Mouse (Mus musculus) CH12.LX (cell line): ENCODE results near the gene Eif1. TPM values are rescaled to one million over a fixed set of nuclear protein-coding genes. Genes with fewer than 3 reads are reported as not detected.
A peak's percentile ranks its signal among the peaks of the same experiment; 100 is the strongest.
"Not testable (repeated sequence)": the region's sequence is repeated elsewhere in the genome, so short reads cannot be mapped to it uniquely, and the experiment has no call there.

Experiments used
- DNase-seq: peaks from one replicate; pipeline ENCODE4 v3.0.0-alpha.2; 2013; ENCODE audit errors: extremely low read depth
- H3K27ac ChIP-seq: 2 replicates; pipeline ENCODE4 v1.5.1; 2012; ENCODE audit warnings: low read depth, mild to moderate bottlenecking, control low read depth, moderate library complexity; ENCODE audit not compliant: insufficient read depth
- H3K27me3 ChIP-seq: replicated peaks from 2 replicates; pipeline ENCODE3; 2012; ENCODE audit warnings: inconsistent platforms
- H3K36me3 ChIP-seq, 2 experiments: replicated peaks in 1 of 2; 2 replicates each; pipeline versions ENCODE3 to v1.6.1; 2012; ENCODE audit warnings: inconsistent platforms in 1 of 2, low read length in 1 of 2, mild to moderate bottlenecking in 1 of 2, mixed read lengths in 1 of 2, moderate library complexity in 1 of 2; ENCODE audit not compliant: control insufficient read depth in 1 of 2, insufficient read depth in 1 of 2
- H3K4me1 ChIP-seq, 2 experiments: 2 replicates each; pipeline ENCODE4 v1.6.1; 2012; ENCODE audit warnings: inconsistent platforms in 1 of 2, moderate library complexity in 1 of 2; ENCODE audit not compliant: insufficient read depth in 2 of 2, control insufficient read depth in 1 of 2
- H3K4me2 ChIP-seq: 2 replicates; pipeline ENCODE4 v1.6.1; 2012; ENCODE audit warnings: low read depth, mild to moderate bottlenecking, control low read depth; ENCODE audit not compliant: poor library complexity, insufficient read depth, severe bottlenecking
- H3K4me3 ChIP-seq, 3 experiments: fragments of 150-350 bp in 1 of 3; sonication (generic) in 1 of 3; replicated peaks in 1 of 3; 2 replicates each; pipeline versions ENCODE3 to v1.5.1; 2011 to 2012; ENCODE audit warnings: low read depth in 2 of 3, low read length in 2 of 3, mild to moderate bottlenecking in 2 of 3, moderate library complexity in 2 of 3, control low read depth in 1 of 3, improper control_type of control experiment in 1 of 3, inconsistent platforms in 1 of 3, mixed read lengths in 1 of 3; ENCODE audit not compliant: poor library complexity in 1 of 3
- H3K79me2 ChIP-seq: replicated peaks from 2 replicates; pipeline ENCODE4 v1.6.1; 2012; ENCODE audit warnings: mild to moderate bottlenecking, moderate library complexity; ENCODE audit not compliant: control insufficient read depth, poor library complexity, insufficient read depth, severe bottlenecking; ENCODE audit errors: extremely low read depth
- H3K9ac ChIP-seq: 2 replicates; pipeline ENCODE4 v1.6.1; 2012; ENCODE audit warnings: low read depth, mild to moderate bottlenecking, control low read depth, moderate library complexity; ENCODE audit not compliant: insufficient read depth
- H3K9me3 ChIP-seq: replicated peaks from 2 replicates; pipeline ENCODE3; 2012; ENCODE audit warnings: low read length, inconsistent platforms, mixed read lengths
- BHLHE40 ChIP-seq: IDR thresholded peaks from 2 replicates; pipeline ENCODE4 v1.6.1; 2011; ENCODE audit warnings: mild to moderate bottlenecking, low read depth, low read length, improper control_type of control experiment
- CHD1 ChIP-seq: IDR thresholded peaks from 2 replicates; pipeline ENCODE4 v1.6.1; 2012; ENCODE audit warnings: low read depth, low read length, improper control_type of control experiment, inconsistent platforms
- CHD2 ChIP-seq: IDR thresholded peaks from 2 replicates; pipeline ENCODE4 v1.6.1; 2011; ENCODE audit warnings: low read length, improper control_type of control experiment
- CTCF ChIP-seq, 2 experiments: IDR thresholded peaks in 1 of 2; conservative IDR thresholded peaks in 1 of 2; 2 replicates each; pipeline ENCODE4 v1.5.1; 2011 to 2012; ENCODE audit warnings: low read depth in 2 of 2, low read length in 2 of 2, improper control_type of control experiment in 1 of 2, inconsistent platforms in 1 of 2, mild to moderate bottlenecking in 1 of 2, moderate library complexity in 1 of 2
- ELF1 ChIP-seq: IDR thresholded peaks from 2 replicates; pipeline ENCODE4 v1.6.1; 2014; ENCODE audit warnings: low read depth, mild to moderate bottlenecking, inconsistent platforms, low read length, improper control_type of control experiment
- HCFC1 ChIP-seq: IDR thresholded peaks from 2 replicates; pipeline ENCODE4 v1.6.1; 2012; ENCODE audit warnings: low read depth, mild to moderate bottlenecking, inconsistent platforms, low read length, improper control_type of control experiment
- POLR2A ChIP-seq: IDR thresholded peaks from 2 replicates; pipeline ENCODE4 v1.6.1; 2011; ENCODE audit warnings: low read depth, mild to moderate bottlenecking, improper control_type of control experiment, low read length
- SIN3A ChIP-seq: IDR thresholded peaks from 2 replicates; pipeline ENCODE4 v1.6.1; 2012; ENCODE audit warnings: low read length, improper control_type of control experiment, inconsistent platforms
- TCF12 ChIP-seq: IDR thresholded peaks from 2 replicates; pipeline ENCODE4 v1.6.1; 2014; ENCODE audit warnings: low read depth, mild to moderate bottlenecking, inconsistent platforms, low read length, improper control_type of control experiment
- UBTF ChIP-seq: IDR thresholded peaks from 2 replicates; pipeline ENCODE4 v1.6.1; 2012; ENCODE audit warnings: low read depth, mild to moderate bottlenecking, inconsistent platforms, low read length, improper control_type of control experiment, moderate library complexity
- ZNF384 ChIP-seq: IDR thresholded peaks from 2 replicates; pipeline ENCODE4 v1.6.1; 2012; ENCODE audit warnings: low read depth, low read length, improper control_type of control experiment, inconsistent platforms
- dilution Hi-C: fragments of 300-500 bp; cut with MboI; formaldehyde crosslinking; loops from 2 replicates; pipeline ENCODE4 v1.14.3; 2020; ENCODE audit warnings: low sequenced_read_pairs; ENCODE audit not compliant: extremely low pct_unique_long_range_greater_than_20kb, extremely low pct_ligation_motif_present
- in situ Hi-C: fragments of 300-500 bp; cut with MboI; formaldehyde crosslinking; loops from 3 replicates; pipeline ENCODE4 v1.14.3; 2019; ENCODE audit warnings: low sequenced_read_pairs, low pct_ligation_motif_present, low pct_unique_long_range_greater_than_20kb, mixed read lengths
- polyA plus RNA-seq: library from polyadenylated mRNA; unstranded; fragments of >175 nt; gene quantifications from 2 replicates; pipeline ENCODE4 v1.2.1, GENCODE M21; 2012; ENCODE audit warnings: low read depth; ENCODE audit not compliant: insufficient read length
- total RNA-seq, 2 experiments: library from RNA; depleted of rRNA; stranded (reverse); fragments of 300-350 nt in 1 of 2; fragments of >200 nt in 1 of 2; gene quantifications; 2 replicates each; pipeline ENCODE4 v1.2.3; 2012 to 2014

Gene Eif1
- total and polyA plus RNA-seq, 3 experiments = 249 to 989 (median 406) TPM

GRCm38 (mm10) chr11:100320172-100320630 lies 516 bp downstream of the Eif1 start (continued):
- 0 out of 4 replicates have a peak, but pooled peaks of 1 of the 2 experiments have one; percentile 4 for TF ChIP-seq CTCF (conservative IDR thresholded peaks at IDR 0.05 in 1 of 2, IDR thresholded peaks at IDR 0.05 in 1 of 2; ENCODE audit: low read depth in 2 of 2, low read length in 2 of 2)
- no peak for TF ChIP-seq ZNF384
- peak; percentile 95 for TF ChIP-seq POLR2A
- peak; percentile 82 for TF ChIP-seq HCFC1
- peak; percentile 55; the same call in 1 of the 2 replicates for TF ChIP-seq CHD2
- peak; percentile 36; the same call in 1 of the 2 replicates for TF ChIP-seq UBTF
- TF ChIP-seq SIN3A = peak; percentile 91
- peak; percentile 90 for TF ChIP-seq TCF12
- TF ChIP-seq CHD1 = 0 out of 2 replicates have a peak, but pooled peaks have one; percentile 35
- TF ChIP-seq ELF1 = peak; percentile 94

GRCm38 (mm10) chr11:100320701-100321410 lies 1.2 kb downstream of the Eif1 start:
- Histone ChIP-seq H3K27ac (peak overlapping the region; percentile 39; the same call in 1 of the 2 replicates), H3K4me2 (peak overlapping the region; percentile 85), H3K79me2 (peaks cover 19% of the 10 kb centered on the region), H3K9ac (peak overlapping the region; percentile 88), H3K4me3 (peak overlapping the region; percentile 65 to 81 (median 73)), H3K36me3 (peaks cover 20 to 23% of the 10 kb centered on the region in 2 experiments), H3K4me1 (peaks cover 2 to 15% of the 10 kb centered on the region in 2 experiments; a peak in 2 of 4 replicates)
- H3K9me3 ChIP-seq, dilution Hi-C loops, H3K27me3 ChIP-seq, DNase-seq, in situ Hi-C loops: not testable (repeated sequence)
- TF ChIP-seq BHLHE40 = 0 out of 2 replicates have a peak, but pooled peaks have one; percentile 8

GRCm38 (mm10) chr11:100321479-100322305 lies 2.0 kb downstream of the Eif1 start:
- H3K9me3 ChIP-seq, in situ Hi-C loops, H3K27ac ChIP-seq, H3K27me3 ChIP-seq, dilution Hi-C loops, DNase-seq: not testable (repeated sequence)
- Histone ChIP-seq H3K4me1 (peaks cover 2 to 16% of the 10 kb centered on the region in 2 experiments; a peak in 2 of 4 replicates), H3K79me2 (peaks cover 19% of the 10 kb centered on the region), H3K9ac (peak overlapping the region; percentile 36; the same call in 1 of the 2 replicates), H3K4me3 (peak overlapping the region in 2 of 3 experiments; percentile 39 to 81), H3K4me2 (peak overlapping the region; percentile 64), H3K36me3 (peaks cover 20 to 23% of the 10 kb centered on the region in 2 experiments)
